Mouse (Mus musculus): ENCODE data around the gene Xrcc4.

DNA sequence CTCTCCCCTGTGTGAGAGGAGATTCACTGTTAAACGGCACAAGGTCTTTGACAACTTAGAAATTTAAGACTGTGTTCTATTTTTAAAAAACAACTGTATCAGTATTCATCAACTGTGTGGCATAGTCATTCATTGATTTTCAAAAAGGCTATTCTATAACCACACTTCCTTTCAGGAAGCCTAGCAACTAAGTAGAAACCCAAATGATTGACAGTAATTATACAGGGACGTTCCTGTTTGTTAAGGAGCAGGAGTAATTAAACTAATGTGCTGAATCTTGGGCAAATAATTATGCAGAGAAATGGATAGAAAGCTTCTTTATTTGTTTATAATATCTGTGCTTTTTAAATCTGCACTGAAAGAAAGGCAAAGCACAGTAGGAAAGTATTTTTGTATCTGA is 103.3 kb downstream of the Xrcc4 start:
- TF ChIP-seq CTCF (IDR thresholded peaks at IDR 0.05; ENCODE audit: low read depth, low read length) (no peak), POLR2A (IDR thresholded peaks at IDR 0.05; ENCODE audit: borderline replicate concordance, low read depth, low read length) (no peak)
